Mouse (Mus musculus): ENCODE results near the gene Mrgprb2. TPM values are rescaled to one million over a fixed set of nuclear protein-coding genes. Genes with fewer than 3 reads are reported as not detected.

Mrgprb2 gene
- not detected for polyA plus RNA-seq (2014; fragmentation: Illumina TruSeq; extraction: RNeasy Lipid Tissue Mini Kit (QIAGEN cat#74804); ENCODE audit: low read depth, low replicate concordance)

DNA sequence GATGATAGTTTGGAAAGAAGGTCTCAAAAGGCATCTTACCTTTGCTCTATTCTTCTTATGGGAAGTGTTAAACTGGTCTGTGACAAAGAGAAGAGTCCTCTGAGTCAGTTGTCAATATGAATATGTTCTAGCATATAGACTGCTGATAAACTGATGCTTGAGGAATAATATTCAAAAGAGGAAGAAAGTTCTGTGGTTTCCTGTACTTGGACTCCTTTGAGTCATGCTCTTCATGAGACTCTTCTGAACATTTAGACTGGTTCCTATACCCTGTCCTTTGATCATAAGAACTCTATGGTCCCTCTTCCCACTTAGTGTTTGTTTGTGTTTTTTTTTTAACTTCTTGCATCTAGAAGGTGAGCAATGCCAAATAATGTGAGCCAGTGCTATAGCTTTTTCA, at the start of gene Mrgprb2:
TSS of gene Mrgprb2 (minus strand) at position 101 of the 400 bp plus-strand sequence.

Other genes with a start within 250 kb of the Mrgprb2 start
- not detected for gene Mrgprb8, start 169.6 kb downstream of the Mrgprb2 start, polyA plus RNA-seq (2014; fragmentation: Illumina TruSeq; extraction: RNeasy Lipid Tissue Mini Kit (QIAGEN cat#74804); ENCODE audit: low read depth, low replicate concordance)
- 1.6 TPM for gene Mrgprb1, start 101.7 kb downstream of the Mrgprb2 start, polyA plus RNA-seq (2014; fragmentation: Illumina TruSeq; extraction: RNeasy Lipid Tissue Mini Kit (QIAGEN cat#74804); ENCODE audit: low read depth, low replicate concordance)
- gene Mrgprx2, start 58.8 kb downstream of the Mrgprb2 start, polyA plus RNA-seq (2014; fragmentation: Illumina TruSeq; extraction: RNeasy Lipid Tissue Mini Kit (QIAGEN cat#74804); ENCODE audit: low read depth, low replicate concordance) = not detected
- gene Mrgprb3, start 85.7 kb upstream of the Mrgprb2 start, polyA plus RNA-seq (2014; fragmentation: Illumina TruSeq; extraction: RNeasy Lipid Tissue Mini Kit (QIAGEN cat#74804); ENCODE audit: low read depth, low replicate concordance) = not detected
- 224 TPM for gene Zdhhc13, start 230.9 kb upstream of the Mrgprb2 start, polyA plus RNA-seq (2014; fragmentation: Illumina TruSeq; extraction: RNeasy Lipid Tissue Mini Kit (QIAGEN cat#74804); ENCODE audit: low read depth, low replicate concordance)

Data from sigmoid colon, adult 10 weeks (tissue).